Mouse (Mus musculus) brain, embryonic 14.5 days (tissue): Measurements from ENCODE around the gene Hs6st1.

ENCODE experiments used
- CTCF ChIP-seq: fragments of 200-500 bp; IDR thresholded peaks from 2 replicates; pipeline ENCODE4 v1.5.1; 2012; ENCODE audit warnings: inconsistent platforms, mild to moderate bottlenecking, moderate library complexity, borderline replicate concordance; ENCODE audit not compliant: insufficient read depth, insufficient read length; ENCODE audit errors: extremely low read depth
- POLR2A ChIP-seq: fragments of 200-500 bp; IDR thresholded peaks from 2 replicates; pipeline ENCODE4 v1.6.1; 2012; ENCODE audit warnings: mild to moderate bottlenecking, inconsistent platforms, borderline replicate concordance; ENCODE audit not compliant: poor library complexity, insufficient read depth, insufficient read length, severe bottlenecking; ENCODE audit errors: extremely low read depth

GRCm38 (mm10) chr1:36075652-36076051, 7.5 kb downstream of the Hs6st1 start:
- TF ChIP-seq POLR2A (no peak), CTCF (no peak)
